Mouse (Mus musculus): ENCODE results near the gene Katna1. TPM values are rescaled to one million over a fixed set of nuclear protein-coding genes. Genes with fewer than 3 reads are reported as not detected.

Katna1 gene
- polyA plus RNA-seq, 1 experiment from 2014 or later: 55.5 TPM

- peak within 1 kb of the TSS; percentile 92 for H3K4me2 ChIP-seq (ENCODE audit: low read depth, low read length)
- H3K4me3 ChIP-seq (ENCODE audit: low read length): peak within 1 kb of the TSS; percentile 71
- H3K36me3 ChIP-seq (ENCODE audit: control insufficient read depth, insufficient read depth, low read length): peaks cover 26% of the 10 kb centered on the region
- no peaks in the 10 kb centered on the region for H3K27me3 ChIP-seq (ENCODE audit: control insufficient read depth, insufficient read depth, low read depth, low read length)
- ATAC-seq (ENCODE audit: low read depth): peak; percentile 96
- H3K4me1 ChIP-seq (replicated peaks; ENCODE audit: control insufficient read depth, insufficient read depth, low read length): peaks cover 9% of the 10 kb centered on the region
- under 1% methylated on average over 49 of the region's 52 CpGs for WGBS
- no peaks in the 10 kb centered on the region for H3K9me3 ChIP-seq (ENCODE audit: control insufficient read depth, low read length)
- peak within 1 kb of the TSS; percentile 94 for H3K9ac ChIP-seq (ENCODE audit: low read length)
- H3K27ac ChIP-seq (ENCODE audit: low read length): peak within 1 kb of the TSS; percentile 63; the same call in 1 of the 2 replicates
Measured at GRCm38 (mm10) chr10:7792751-7793385, 67.1 kb downstream of the Katna1 start, which contains the start of the genes Ginm1 and Ppil4. TSS of gene Ginm1 (minus strand) at chr10:7792824. TSS of gene Ppil4 (plus strand) at chr10:7792891.

- no peaks in the 10 kb centered on the region for H3K9me3 ChIP-seq (ENCODE audit: control insufficient read depth, low read length)
- no peak overlapping the region for H3K9ac ChIP-seq (ENCODE audit: low read length)
- 83% methylated on average over 3 of the region's 3 CpGs for WGBS
- H3K36me3 ChIP-seq (ENCODE audit: control insufficient read depth, insufficient read depth, low read length): peaks cover 40% of the 10 kb centered on the region
- no peak overlapping the region for H3K4me2 ChIP-seq (ENCODE audit: low read depth, low read length)
- no peak overlapping the region for H3K4me3 ChIP-seq (ENCODE audit: low read length)
- no peak overlapping the region for H3K27ac ChIP-seq (ENCODE audit: low read length)
- ATAC-seq (ENCODE audit: low read depth): no peak
- H3K27me3 ChIP-seq (ENCODE audit: control insufficient read depth, insufficient read depth, low read depth, low read length): no peaks in the 10 kb centered on the region
- H3K4me1 ChIP-seq (replicated peaks; ENCODE audit: control insufficient read depth, insufficient read depth, low read length): no peaks in the 10 kb centered on the region
Measured at GRCm38 (mm10) chr10:7801258-7801657, 75.5 kb downstream of the Katna1 start.

- Histone ChIP-seq H3K36me3 (ENCODE audit: control insufficient read depth, insufficient read depth, low read length) (peaks cover 34% of the 10 kb centered on the region), H3K4me2 (ENCODE audit: low read depth, low read length) (no peak overlapping the region), H3K4me3 (ENCODE audit: low read length) (no peak overlapping the region), H3K4me1 (replicated peaks; ENCODE audit: control insufficient read depth, insufficient read depth, low read length) (no peaks in the 10 kb centered on the region), H3K27me3 (ENCODE audit: control insufficient read depth, insufficient read depth, low read depth, low read length) (no peaks in the 10 kb centered on the region), H3K27ac (ENCODE audit: low read length) (no peak overlapping the region), H3K9me3 (ENCODE audit: control insufficient read depth, low read length) (no peaks in the 10 kb centered on the region), H3K9ac (ENCODE audit: low read length) (no peak overlapping the region)
- WGBS: 90% methylated on average over 2 of the region's 2 CpGs
- no peak for ATAC-seq (ENCODE audit: low read depth)
Measured at GRCm38 (mm10) chr10:7802519-7803140, 76.8 kb downstream of the Katna1 start.

GRCm38 (mm10) chr10:7809937-7810336 is 84.1 kb downstream of the Katna1 start:
- Histone ChIP-seq H3K9ac (ENCODE audit: low read length) (no peak overlapping the region), H3K27me3 (ENCODE audit: control insufficient read depth, insufficient read depth, low read depth, low read length) (no peaks in the 10 kb centered on the region), H3K27ac (ENCODE audit: low read length) (no peak overlapping the region), H3K4me1 (replicated peaks; ENCODE audit: control insufficient read depth, insufficient read depth, low read length) (no peaks in the 10 kb centered on the region), H3K36me3 (ENCODE audit: control insufficient read depth, insufficient read depth, low read length) (peaks cover 25% of the 10 kb centered on the region), H3K4me3 (ENCODE audit: low read length) (no peak overlapping the region), H3K4me2 (ENCODE audit: low read depth, low read length) (no peak overlapping the region), H3K9me3 (ENCODE audit: control insufficient read depth, low read length) (no peaks in the 10 kb centered on the region)
- 50% methylated on average over 2 of the region's 2 CpGs for WGBS
- ATAC-seq (ENCODE audit: low read depth): 0 out of 2 replicates have a peak, but pooled peaks have one; percentile 20

Other genes starting within 250 kb of the Katna1 start
- gene Lrp11, start 136.2 kb upstream of the Katna1 start, polyA plus RNA-seq (2015; fragmentation: Nextera tagmentation; extraction: Ambion mirVana): 2.8 and 2.9 TPM in 2 replicates
- gene Nup43, start 58.5 kb upstream of the Katna1 start, polyA plus RNA-seq (2015; fragmentation: Nextera tagmentation; extraction: Ambion mirVana): 46.4 and 47.4 TPM in 2 replicates
- 122 and 126 TPM in 2 replicates for gene Pcmt1, start 44.9 kb upstream of the Katna1 start, polyA plus RNA-seq (2015; fragmentation: Nextera tagmentation; extraction: Ambion mirVana)
- 7.9 and 8.0 TPM in 2 replicates for gene Lats1, start 44.8 kb upstream of the Katna1 start, polyA plus RNA-seq (2015; fragmentation: Nextera tagmentation; extraction: Ambion mirVana)
- 96.3 and 103 TPM in 2 replicates for gene Ginm1, start 66.8 kb downstream of the Katna1 start, polyA plus RNA-seq (2015; fragmentation: Nextera tagmentation; extraction: Ambion mirVana)
- gene Ppil4, start 66.9 kb downstream of the Katna1 start, polyA plus RNA-seq (2015; fragmentation: Nextera tagmentation; extraction: Ambion mirVana): 37.6 and 38.8 TPM in 2 replicates
- 0.06 and 0.13 TPM in 2 replicates for gene Zc3h12d, start 106.5 kb downstream of the Katna1 start, polyA plus RNA-seq (2015; fragmentation: Nextera tagmentation; extraction: Ambion mirVana)
- 17.3 and 18.5 TPM in 2 replicates for gene Tab2, start 230.2 kb downstream of the Katna1 start, polyA plus RNA-seq (2015; fragmentation: Nextera tagmentation; extraction: Ambion mirVana)